Comparison of ENCODE assay signal across 27 mouse cellular contexts in genomic region chr1:170489450-170489849, GRCm38 (mm10).
DNase-seq lines count a peak whose midpoint lies in the region; ATAC-seq and TF ChIP-seq lines count a peak whose summit lies in the region.
"Had no signal": no experiment of that assay in that cellular context is flagged by ENCODE, and none has a peak within 500 bp of the region (broad histone marks: within the 10 kb centered on the region; RNA-seq: fewer than 3 reads in every experiment).

No protein-coding gene starts in this region.

- H3K4me1 ChIP-seq in forebrain, embryonic 15.5 days: peaks cover 30% of the 10 kb centered on the region
- peaks cover 7% of the 10 kb centered on the region; the same call in 1 of the 2 replicates for H3K4me1 ChIP-seq in forebrain, embryonic 12.5 days
- peaks cover 11% of the 10 kb centered on the region for H3K4me1 ChIP-seq in liver, adult 2 months (ENCODE audit: control insufficient read depth, insufficient read depth, low read length)
- peaks cover 9% of the 10 kb centered on the region; the same call in 1 of the 2 replicates for H3K4me1 ChIP-seq in liver, postnatal 0 days (ENCODE audit: insufficient read depth)
- H3K4me1 ChIP-seq: limb, embryonic 15.5 days; liver, embryonic 15.5 days had no signal

- no peaks in the 10 kb centered on the region for H3K27me3 ChIP-seq in forebrain, embryonic 15.5 days
- no peaks in the 10 kb centered on the region for H3K27me3 ChIP-seq in forebrain, embryonic 12.5 days
- H3K27me3 ChIP-seq in liver, adult 2 months (ENCODE audit: control insufficient read depth, insufficient read depth, low read length): no peaks in the 10 kb centered on the region
- no peaks in the 10 kb centered on the region for H3K27me3 ChIP-seq in liver, postnatal 0 days (ENCODE audit: insufficient read depth, low read length)
- H3K27me3 ChIP-seq: CH12.LX; heart, embryonic 13.5 days; limb, embryonic 15.5 days; liver, embryonic 15.5 days; neural tube, embryonic 13.5 days; Patski had no signal

- peaks cover 11% of the 10 kb centered on the region; the same call in 1 of the 2 replicates for H3K79me2 ChIP-seq in liver, adult 2 months (ENCODE audit: control insufficient read depth, insufficient read depth, low read length)

- 38% methylated on average over 5 of the region's 6 CpGs for WGBS in forebrain, embryonic 15.5 days
- WGBS in forebrain, embryonic 12.5 days: 83% methylated on average over 6 of the region's 6 CpGs
- WGBS in liver, adult 2 months: 58% methylated on average over 6 of the region's 6 CpGs
- 81% methylated on average over 6 of the region's 6 CpGs for WGBS in liver, postnatal 0 days (ENCODE audit: insufficient replicate concordance)

- peak; percentile 18; the same call in 1 of the 2 replicates for ATAC-seq in forebrain, embryonic 15.5 days (replicated peaks)
- ATAC-seq in forebrain, embryonic 12.5 days (ENCODE audit: low FRiP score): no peak
- ATAC-seq in liver, postnatal 0 days: no peak
- ATAC-seq: hindbrain, postnatal 0 days; intestine, embryonic 16.5 days; midbrain, embryonic 16.5 days; Patski had no signal

- H3K9ac ChIP-seq in forebrain, embryonic 15.5 days (replicated peaks): no peak overlapping the region
- no peak overlapping the region for H3K9ac ChIP-seq in forebrain, embryonic 12.5 days
- H3K9ac ChIP-seq in liver, adult 2 months (ENCODE audit: low read depth, low read length): no peak overlapping the region
- no peak overlapping the region for H3K9ac ChIP-seq in liver, postnatal 0 days (replicated peaks)
- H3K9ac ChIP-seq: heart, embryonic 13.5 days; limb, embryonic 15.5 days; liver, embryonic 15.5 days; neural tube, embryonic 13.5 days had no signal

- no peaks in the 10 kb centered on the region for H3K9me3 ChIP-seq in forebrain, embryonic 15.5 days
- no peaks in the 10 kb centered on the region for H3K9me3 ChIP-seq in forebrain, embryonic 12.5 days
- no peaks in the 10 kb centered on the region for H3K9me3 ChIP-seq in liver, postnatal 0 days (ENCODE audit: low read length)
- H3K9me3 ChIP-seq: G1E; heart, embryonic 13.5 days; limb, embryonic 15.5 days; liver, embryonic 15.5 days; neural tube, embryonic 13.5 days had no signal

- no peak overlapping the region for H3K4me2 ChIP-seq in forebrain, embryonic 15.5 days (replicated peaks)
- no peak overlapping the region for H3K4me2 ChIP-seq in forebrain, embryonic 12.5 days
- no peak overlapping the region for H3K4me2 ChIP-seq in liver, postnatal 0 days (ENCODE audit: low read depth, low read length)
- H3K4me2 ChIP-seq: heart, embryonic 13.5 days; limb, embryonic 15.5 days; liver, embryonic 15.5 days; neural tube, embryonic 13.5 days had no signal

- peak; percentile 49 for DNase-seq in liver, adult 2 months (ENCODE audit: extremely low read depth, low read depth, low spot score)
- no peak for DNase-seq in liver, postnatal 0 days
- peak; percentile 76 for DNase-seq in fat pad, adult 2 months (ENCODE audit: extremely low read depth, low read depth, low spot score)
- peak in 1 of 2 experiments; percentile 56 for DNase-seq in layer of hippocampus, adult 2 months (ENCODE audit: low spot score in 2 of 2)
- no peak for DNase-seq in gastrocnemius, postnatal 36 days
- DNase-seq in kidney, postnatal 36 days: no peak
- DNase-seq: B cell, adult 2 months; cerebellum, adult 18-20 months; heart, adult 11 months; heart, postnatal 14 days; kidney, postnatal 4 days; left cerebral cortex, postnatal 4 days; lung, postnatal 4 days; spleen, adult 18-20 months had no signal

- intact Hi-C loops in gastrocnemius, postnatal 36 days (cut with DNase I): no loop called here

- no peak for TF ChIP-seq POLR2A in liver, adult 2 months (IDR thresholded peaks at IDR 0.05; ENCODE audit: extremely low read depth, insufficient read depth, low read length)

- TF ChIP-seq EP300 in liver, postnatal 0 days (IDR thresholded peaks at IDR 0.05; ENCODE audit: low read depth): no peak

- no peak overlapping the region for H3K27ac ChIP-seq in forebrain, embryonic 15.5 days (replicated peaks)
- no peak overlapping the region for H3K27ac ChIP-seq in forebrain, embryonic 12.5 days
- H3K27ac ChIP-seq in liver, adult 2 months (replicated peaks; ENCODE audit: insufficient read depth, low read depth, low read length): no peak overlapping the region
- no peak overlapping the region for H3K27ac ChIP-seq in liver, postnatal 0 days (ENCODE audit: low read depth)
- H3K27ac ChIP-seq in layer of hippocampus, adult 2 months: peak overlapping the region; percentile 89
- H3K27ac ChIP-seq: heart, embryonic 13.5 days; hindbrain, postnatal 0 days; limb, embryonic 15.5 days; liver, embryonic 15.5 days; neural tube, embryonic 13.5 days had no signal

- H3K36me3 ChIP-seq in forebrain, embryonic 15.5 days: no peaks in the 10 kb centered on the region
- H3K36me3 ChIP-seq in forebrain, embryonic 12.5 days (replicated peaks): no peaks in the 10 kb centered on the region
- H3K36me3 ChIP-seq in liver, adult 2 months (ENCODE audit: control insufficient read depth, insufficient read depth, low read length): no peaks in the 10 kb centered on the region
- no peaks in the 10 kb centered on the region for H3K36me3 ChIP-seq in liver, postnatal 0 days (replicated peaks; ENCODE audit: insufficient read depth, low read length)
- H3K36me3 ChIP-seq: G1E; heart, embryonic 13.5 days; limb, embryonic 15.5 days; liver, embryonic 15.5 days; neural tube, embryonic 13.5 days had no signal

- no peak overlapping the region for H3K4me3 ChIP-seq in forebrain, embryonic 15.5 days
- no peak overlapping the region for H3K4me3 ChIP-seq in forebrain, embryonic 12.5 days (replicated peaks)
- no peak overlapping the region for H3K4me3 ChIP-seq in liver, adult 2 months (ENCODE audit: insufficient read depth, low read depth, low read length)
- H3K4me3 ChIP-seq in liver, postnatal 0 days (ENCODE audit: low read depth, low read length): no peak overlapping the region
- H3K4me3 ChIP-seq in layer of hippocampus, adult 2 months: no peak overlapping the region
- H3K4me3 ChIP-seq: heart, embryonic 13.5 days; limb, embryonic 15.5 days; liver, embryonic 15.5 days; myocyte; neural tube, embryonic 13.5 days had no signal

- TF ChIP-seq CTCF in liver, adult 2 months (IDR thresholded peaks at IDR 0.05; ENCODE audit: low read depth, low read length): no peak
- TF ChIP-seq CTCF in liver, postnatal 0 days (IDR thresholded peaks at IDR 0.05; ENCODE audit: low read depth): no peak
- TF ChIP-seq CTCF in layer of hippocampus, adult 2 months (conservative IDR thresholded peaks at IDR 0.05): no peak

Comparison
In these comparisons a context has a peak if more than half of its experiments do, and no peak if none do; other contexts are left out.
1. DNase-seq: peak in liver, adult 2 months (single experiment) and fat pad, adult 2 months (single experiment); none in liver, postnatal 0 days (single experiment), gastrocnemius, postnatal 36 days (0 of 2) and kidney, postnatal 36 days (0 of 2).